Mouse (Mus musculus) urinary bladder, adult 2 months (tissue): Measurements from ENCODE around the gene Galnt14. TPM values are rescaled to one million over a fixed set of nuclear protein-coding genes. Genes with fewer than 3 reads are reported as not detected.

Source experiments
- DNase-seq: peaks from one replicate; pipeline ENCODE4 v3.0.0; 2022; ENCODE audit warnings: low spot score
- polyA plus RNA-seq: library from polyadenylated mRNA; depleted of rRNA; stranded (reverse); fragments of >200 nt; gene quantifications from 2 replicates; pipeline ENCODE4 v1.2.3, GENCODE M21; 2012; rRNA removed

Galnt14 gene
- polyA plus RNA-seq, 1 experiment, result 0.94 TPM

GRCm38 (mm10) chr17:73507804-73508535 lies 202.3 kb downstream of the Galnt14 start:
- DNase-seq, result no peak

- DNase-seq, result no peak
Measured at GRCm38 (mm10) chr17:73504111-73504510, 206.1 kb downstream of the Galnt14 start.

- no peak for DNase-seq
Measured at GRCm38 (mm10) chr17:73502613-73503012, 207.6 kb downstream of the Galnt14 start.

- no peak for DNase-seq
Measured at GRCm38 (mm10) chr17:73489519-73489918, 220.7 kb downstream of the Galnt14 start.

GRCm38 (mm10) chr17:73487792-73488191 lies 222.5 kb downstream of the Galnt14 start:
- DNase-seq, result no peak

- DNase-seq, result no peak
Measured at GRCm38 (mm10) chr17:73487380-73487779, 222.9 kb downstream of the Galnt14 start.

- DNase-seq, result no peak
Measured at GRCm38 (mm10) chr17:73477096-73478076, 232.9 kb downstream of the Galnt14 start.

- no peak for DNase-seq
Measured at GRCm38 (mm10) chr17:73474371-73474770, 235.9 kb downstream of the Galnt14 start.

- no peak for DNase-seq
Measured at GRCm38 (mm10) chr17:73473012-73473411, 237.2 kb downstream of the Galnt14 start.

GRCm38 (mm10) chr17:73460874-73461273 lies 249.4 kb downstream of the Galnt14 start:
- no peak for DNase-seq

GRCm38 (mm10) chr17:73458741-73459140 lies 251.5 kb downstream of the Galnt14 start:
- no peak for DNase-seq

GRCm38 (mm10) chr17:73456551-73456950 lies 253.7 kb downstream of the Galnt14 start:
- no peak for DNase-seq

GRCm38 (mm10) chr17:73453646-73454045 lies 256.6 kb downstream of the Galnt14 start:
- no peak for DNase-seq

GRCm38 (mm10) chr17:73452151-73452760 lies 258.0 kb downstream of the Galnt14 start:
- DNase-seq, result no peak

- no peak for DNase-seq
Measured at GRCm38 (mm10) chr17:73449104-73449503, 261.1 kb downstream of the Galnt14 start.

Other genes with a start within 250 kb of the Galnt14 start
- gene Ehd3, start 93.7 kb upstream of the Galnt14 start, polyA plus RNA-seq, result 5.9 and 7.2 TPM in 2 replicates
- gene Xdh, start 239.7 kb upstream of the Galnt14 start, polyA plus RNA-seq, result 48.4 and 88.6 TPM in 2 replicates